Mouse (Mus musculus) intestine, postnatal 0 days (tissue): ENCODE measurements around the gene Nup188. TPM values are rescaled to one million over a fixed set of nuclear protein-coding genes. Genes with fewer than 3 reads are reported as not detected.

Experiments used
- ATAC-seq: fragments of 200-750 bp; cut with Nextera tagmentation; 2 replicates; pipeline ENCODE4 v1.8.0; 2017; ENCODE audit warnings: mild to moderate bottlenecking, moderate TSS enrichment, moderate library complexity
- H3K27ac ChIP-seq: fragments of 300-500 bp; sonication (generic); 2 replicates; pipeline ENCODE4 v1.5.1; 2014; ENCODE audit warnings: mild to moderate bottlenecking, low read depth, low read length, moderate library complexity
- H3K27me3 ChIP-seq: fragments of 300-500 bp; sonication (generic); replicated peaks from 2 replicates; pipeline ENCODE4 v1.6.1; 2014; ENCODE audit warnings: low read length, mixed read lengths; ENCODE audit not compliant: control insufficient read depth, insufficient read depth
- H3K36me3 ChIP-seq: fragments of 300-500 bp; sonication (generic); 2 replicates; pipeline ENCODE4 v1.6.1; 2014; ENCODE audit warnings: mild to moderate bottlenecking, moderate library complexity; ENCODE audit not compliant: control insufficient read depth, insufficient read depth
- H3K4me1 ChIP-seq: fragments of 300-500 bp; sonication (generic); replicated peaks from 2 replicates; pipeline ENCODE4 v1.6.1; 2014; ENCODE audit warnings: antibody characterized with exemption, low read length, mixed read lengths; ENCODE audit not compliant: control insufficient read depth, insufficient read depth
- H3K4me2 ChIP-seq: fragments of 300-500 bp; sonication (generic); replicated peaks from 2 replicates; pipeline ENCODE4 v1.6.1; 2014; ENCODE audit warnings: low read depth, mild to moderate bottlenecking, moderate library complexity
- H3K4me3 ChIP-seq: fragments of 300-500 bp; sonication (generic); 2 replicates; pipeline ENCODE4 v1.5.1; 2014; ENCODE audit warnings: low read depth, low read length
- H3K9ac ChIP-seq: fragments of 300-500 bp; sonication (generic); 2 replicates; pipeline ENCODE4 v1.6.1; 2014; ENCODE audit warnings: mild to moderate bottlenecking, low read depth, low read length
- H3K9me3 ChIP-seq: fragments of 300-500 bp; sonication (generic); 2 replicates; pipeline ENCODE4 v1.6.1; 2016; ENCODE audit warnings: mixed run types; ENCODE audit not compliant: control insufficient read depth
- CTCF ChIP-seq: sonication (generic); IDR thresholded peaks from 2 replicates; pipeline ENCODE4 v1.5.1; 2016; ENCODE audit warnings: low read depth, mild to moderate bottlenecking, control low read depth, antibody characterized with exemption, moderate library complexity
- WGBS: fragments of 180-500 bp; shearing (Covaris S2); extraction: QIAGEN DNeasy Blood & Tissue Kit; methylation state at CpG from one replicate; pipeline ENCODE4 v1.1.7; 2014; 5-methylcytosine and 5-hydroxymethylcytosine counted together
- polyA plus RNA-seq: library from polyadenylated mRNA; unstranded; fragments of >200 nt; fragmentation: Nextera tagmentation; extraction: Ambion mirVana; gene quantifications from 2 replicates; pipeline ENCODE4 v1.2.1, GENCODE M21; 2015

Gene Nup188
- polyA plus RNA-seq, 1 experiment from 2014 or later = 9.1 TPM

DNA sequence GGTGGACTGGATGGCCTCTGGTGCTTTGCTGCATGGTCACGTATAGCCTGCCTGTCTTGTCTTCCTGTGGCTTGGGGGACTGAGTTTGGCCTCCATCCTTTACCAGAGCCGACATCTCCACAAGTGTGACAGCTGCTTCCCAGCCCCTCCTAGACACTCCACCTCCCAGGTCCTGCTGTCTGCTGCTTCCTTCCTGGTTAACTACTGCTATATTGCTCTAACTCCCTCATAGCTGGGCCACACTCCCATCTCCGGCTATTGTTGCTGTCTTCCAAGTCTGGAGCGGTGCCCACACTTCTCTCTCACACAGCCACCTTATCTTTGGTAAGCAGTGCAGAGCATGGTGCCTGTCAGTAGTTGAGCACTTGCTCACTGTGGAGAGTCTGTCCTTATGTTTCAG, 46.4 kb upstream of the Nup188 start:
- H3K27ac ChIP-seq = peak overlapping the region; percentile 93
- TF ChIP-seq CTCF = no peak
- H3K9ac ChIP-seq = peak overlapping the region; percentile 37; the same call in 1 of the 2 replicates
- peaks cover 10% of the 10 kb centered on the region for H3K4me1 ChIP-seq
- no peak overlapping the region for H3K4me3 ChIP-seq
- 30% methylated on average over 4 of the region's 4 CpGs for WGBS
- peaks cover 32% of the 10 kb centered on the region for H3K36me3 ChIP-seq
- no peak for ATAC-seq
- H3K4me2 ChIP-seq = peak overlapping the region; percentile 78
- H3K27me3 ChIP-seq = no peaks in the 10 kb centered on the region
- H3K9me3 ChIP-seq = no peaks in the 10 kb centered on the region

GRCm38 (mm10) chr2:30240267-30240666, 45.9 kb upstream of the Nup188 start, which contains the start of gene Gm28035:
TSS of gene Gm28035 (plus strand) at chr2:30240567.
- peaks cover 10% of the 10 kb centered on the region for H3K4me1 ChIP-seq
- no peaks in the 10 kb centered on the region for H3K27me3 ChIP-seq
- H3K36me3 ChIP-seq = peaks cover 32% of the 10 kb centered on the region
- no peak for TF ChIP-seq CTCF
- ATAC-seq = no peak
- peak within 1 kb of the TSS; percentile 78 for H3K4me2 ChIP-seq
- peak within 1 kb of the TSS; percentile 93 for H3K27ac ChIP-seq
- 60% methylated on average over 2 of the region's 2 CpGs for WGBS
- peak within 1 kb of the TSS; percentile 92 for H3K9ac ChIP-seq
- no peak within 1 kb of the TSS for H3K4me3 ChIP-seq
- H3K9me3 ChIP-seq = no peaks in the 10 kb centered on the region

- no peak overlapping the region for H3K4me2 ChIP-seq
- peaks cover 10% of the 10 kb centered on the region for H3K4me1 ChIP-seq
- H3K9ac ChIP-seq = no peak overlapping the region
- H3K4me3 ChIP-seq = no peak overlapping the region
- H3K9me3 ChIP-seq = no peaks in the 10 kb centered on the region
- TF ChIP-seq CTCF = no peak
- WGBS = 46% methylated on average over 4 of the region's 4 CpGs
- H3K36me3 ChIP-seq = peaks cover 40% of the 10 kb centered on the region
- peak overlapping the region; percentile 68 for H3K27ac ChIP-seq
- no peaks in the 10 kb centered on the region for H3K27me3 ChIP-seq
- ATAC-seq = peak; percentile 32
Measured at GRCm38 (mm10) chr2:30242509-30242908, 43.7 kb upstream of the Nup188 start.

- no peaks in the 10 kb centered on the region for H3K9me3 ChIP-seq
- peak overlapping the region; percentile 68; the same call in 1 of the 2 replicates for H3K27ac ChIP-seq
- 91% methylated on average over 4 of the region's 4 CpGs for WGBS
- no peak overlapping the region for H3K4me2 ChIP-seq
- peaks cover 45% of the 10 kb centered on the region for H3K36me3 ChIP-seq
- H3K4me3 ChIP-seq = no peak overlapping the region
- H3K27me3 ChIP-seq = no peaks in the 10 kb centered on the region
- TF ChIP-seq CTCF = no peak
- peaks cover 10% of the 10 kb centered on the region for H3K4me1 ChIP-seq
- no peak for ATAC-seq
- no peak overlapping the region for H3K9ac ChIP-seq
Measured at GRCm38 (mm10) chr2:30243391-30243790, 42.8 kb upstream of the Nup188 start.

GRCm38 (mm10) chr2:30244595-30245178, 41.5 kb upstream of the Nup188 start:
- WGBS = 39% methylated on average over 7 of the region's 7 CpGs
- Histone ChIP-seq H3K27me3 (no peaks in the 10 kb centered on the region), H3K9me3 (no peaks in the 10 kb centered on the region), H3K27ac (no peak overlapping the region), H3K9ac (no peak overlapping the region), H3K4me1 (peaks cover 10% of the 10 kb centered on the region), H3K4me3 (no peak overlapping the region), H3K36me3 (peaks cover 56% of the 10 kb centered on the region), H3K4me2 (no peak overlapping the region)
- peak; percentile 3; the same call in 1 of the 2 replicates for ATAC-seq
- TF ChIP-seq CTCF = no peak

DNA sequence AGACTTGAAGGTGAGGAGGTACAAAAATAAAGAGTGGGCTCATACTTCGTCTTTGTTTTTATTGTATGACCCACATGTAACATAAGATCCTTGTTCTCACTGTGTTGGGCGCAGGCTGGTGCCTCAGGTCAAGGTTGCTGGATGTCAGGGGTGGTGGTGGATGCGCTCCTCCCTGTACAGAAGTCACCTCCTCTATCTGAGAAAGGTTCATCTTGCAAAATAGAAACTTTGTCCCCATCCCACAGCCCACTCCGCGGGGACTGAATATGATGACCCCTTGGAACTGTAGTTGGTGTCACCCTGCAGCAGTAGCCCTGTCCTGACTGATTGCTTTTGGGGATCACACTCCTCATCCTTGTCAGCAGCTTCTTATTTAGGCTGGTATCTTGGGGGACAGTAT, 39.2 kb upstream of the Nup188 start:
- Histone ChIP-seq H3K9ac (no peak overlapping the region), H3K4me3 (no peak overlapping the region), H3K27me3 (no peaks in the 10 kb centered on the region), H3K9me3 (no peaks in the 10 kb centered on the region), H3K27ac (no peak overlapping the region), H3K36me3 (peaks cover 46% of the 10 kb centered on the region), H3K4me2 (no peak overlapping the region), H3K4me1 (peaks cover 11% of the 10 kb centered on the region)
- ATAC-seq = no peak
- 88% methylated on average over 5 of the region's 5 CpGs for WGBS
- TF ChIP-seq CTCF = no peak

DNA sequence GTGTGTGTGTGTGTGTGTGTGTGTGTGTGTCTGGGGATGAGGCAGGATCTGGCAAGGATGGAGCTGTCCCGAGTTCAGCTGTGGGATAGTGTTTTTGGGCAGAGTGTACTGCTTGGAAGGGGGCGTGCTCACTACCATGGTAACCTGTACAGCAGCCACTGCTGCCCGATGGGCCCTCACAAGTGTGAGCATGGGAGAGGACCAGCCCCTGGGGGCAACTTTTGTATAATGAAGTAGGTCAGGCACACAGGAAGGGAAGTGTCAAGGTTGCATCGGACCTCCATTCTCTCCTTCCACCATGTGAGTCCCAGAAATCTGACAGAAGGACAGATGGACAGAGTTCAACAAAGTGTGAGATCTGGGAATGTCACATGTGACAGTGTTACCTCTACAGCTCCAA, 38.5 kb upstream of the Nup188 start:
- H3K4me2 ChIP-seq = no peak overlapping the region
- peaks cover 12% of the 10 kb centered on the region for H3K4me1 ChIP-seq
- TF ChIP-seq CTCF = no peak
- no peaks in the 10 kb centered on the region for H3K27me3 ChIP-seq
- H3K27ac ChIP-seq = no peak overlapping the region
- peaks cover 40% of the 10 kb centered on the region for H3K36me3 ChIP-seq
- 77% methylated on average over 4 of the region's 4 CpGs for WGBS
- no peak overlapping the region for H3K4me3 ChIP-seq
- no peaks in the 10 kb centered on the region for H3K9me3 ChIP-seq
- no peak for ATAC-seq
- no peak overlapping the region for H3K9ac ChIP-seq
